Mouse (Mus musculus): ENCODE results near the gene Cdc42bpa.

DNA sequence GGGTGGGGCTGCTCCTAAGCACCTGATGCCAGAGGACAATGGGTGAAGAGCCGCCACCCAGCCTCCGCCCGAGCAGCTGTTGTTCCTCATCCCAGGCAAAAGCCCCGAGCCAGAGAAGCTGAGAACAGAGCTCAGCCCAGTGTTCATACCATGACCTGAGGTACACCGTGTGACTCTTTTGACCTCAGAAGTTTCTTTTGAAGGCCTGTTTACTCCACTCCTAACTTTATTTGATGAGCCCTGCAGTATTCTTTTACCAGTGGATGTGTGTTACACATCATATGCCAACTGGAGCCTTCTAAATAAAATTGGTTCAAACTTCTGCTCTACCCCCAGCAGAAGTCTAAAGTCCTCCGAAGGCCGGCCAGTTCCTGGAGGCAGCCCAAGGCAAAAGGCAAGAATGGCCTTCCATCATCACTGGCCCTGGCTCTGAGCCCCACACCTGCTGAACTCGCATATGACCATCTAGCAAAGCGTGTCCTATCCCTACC, 250.6 kb downstream of the Cdc42bpa start:
- no peak for TF ChIP-seq CTCF (IDR thresholded peaks at IDR 0.05; ENCODE audit: low read depth, low read length)
- TF ChIP-seq POLR2A (IDR thresholded peaks at IDR 0.05; ENCODE audit: borderline replicate concordance, low read depth, low read length), result no peak
